Mouse (Mus musculus) embryonic fibroblast, embryonic 13.5 days (primary cell): ENCODE data around the gene Mmab.

Experiments
- CTCF ChIP-seq: IDR thresholded peaks from 2 replicates; pipeline ENCODE4 v1.5.1; 2011; ENCODE audit warnings: mild to moderate bottlenecking, control low read depth, low read length, moderate library complexity, borderline replicate concordance; ENCODE audit not compliant: insufficient read depth
- POLR2A ChIP-seq: IDR thresholded peaks from 2 replicates; pipeline ENCODE4 v1.6.1; 2011; ENCODE audit warnings: low read depth, mild to moderate bottlenecking, control low read depth, low read length, moderate library complexity

- TF ChIP-seq POLR2A (no peak), CTCF (no peak)
Measured at GRCm38 (mm10) chr5:114435588-114435987, 8.3 kb downstream of the Mmab start.
